Mouse (Mus musculus) heart, embryonic 14.5 days (tissue): ENCODE results near the gene Trpm3. TPM values are rescaled to one million over a fixed set of nuclear protein-coding genes. Genes with fewer than 3 reads are reported as not detected.

Experiments used
- ATAC-seq: fragments of 200-750 bp; cut with Nextera tagmentation; 2 replicates; pipeline ENCODE4 v1.8.0; 2017; ENCODE audit warnings: low read depth, moderate TSS enrichment; ENCODE audit not compliant: insufficient number of reproducible peaks, insufficient read depth, low FRiP score
- H3K27ac ChIP-seq, 2 experiments: fragments of 200-500 bp in 1 of 2; fragments of 300-500 bp in 1 of 2; sonication (generic) in 1 of 2; replicated peaks in 1 of 2; 2 replicates each; pipeline ENCODE4 v1.5.1; 2012 to 2014; ENCODE audit warnings: low read depth in 2 of 2, low read length in 2 of 2, control low read depth in 1 of 2, mild to moderate bottlenecking in 1 of 2, mixed read lengths in 1 of 2; ENCODE audit not compliant: control insufficient read depth in 1 of 2, insufficient read depth in 1 of 2
- H3K27me3 ChIP-seq: fragments of 300-500 bp; sonication (generic); 2 replicates; pipeline ENCODE4 v1.6.1; 2014; ENCODE audit warnings: mild to moderate bottlenecking, low read length, control low read depth; ENCODE audit not compliant: control insufficient read depth, insufficient read depth
- H3K36me3 ChIP-seq: fragments of 300-500 bp; sonication (generic); 2 replicates; pipeline ENCODE4 v1.6.1; 2014; ENCODE audit warnings: mild to moderate bottlenecking, control low read depth, low read length, mixed read lengths; ENCODE audit not compliant: control insufficient read depth, insufficient read depth
- H3K4me1 ChIP-seq, 2 experiments: fragments of 200-500 bp in 1 of 2; fragments of 300-500 bp in 1 of 2; sonication (generic) in 1 of 2; 2 replicates each; pipeline ENCODE4 v1.6.1; 2012 to 2014; ENCODE audit warnings: low read length in 2 of 2, control low read depth in 1 of 2, mixed read lengths in 1 of 2; ENCODE audit not compliant: control insufficient read depth in 2 of 2, insufficient read depth in 2 of 2
- H3K4me2 ChIP-seq: fragments of 300-500 bp; sonication (generic); 2 replicates; pipeline ENCODE4 v1.6.1; 2014; ENCODE audit warnings: mild to moderate bottlenecking, low read length
- H3K4me3 ChIP-seq, 2 experiments: fragments of 200-500 bp in 1 of 2; fragments of 300-500 bp in 1 of 2; sonication (generic) in 1 of 2; 2 replicates each; pipeline ENCODE4 v1.5.1; 2012 to 2014; ENCODE audit warnings: low read length in 2 of 2, mild to moderate bottlenecking in 2 of 2, control low read depth in 1 of 2, low read depth in 1 of 2, moderate library complexity in 1 of 2; ENCODE audit not compliant: control insufficient read depth in 1 of 2, insufficient read depth in 1 of 2
- H3K9ac ChIP-seq: fragments of 300-500 bp; sonication (generic); 2 replicates; pipeline ENCODE4 v1.6.1; 2014; ENCODE audit warnings: mild to moderate bottlenecking, low read length
- H3K9me3 ChIP-seq: fragments of 300-500 bp; sonication (generic); 2 replicates; pipeline ENCODE4 v1.6.1; 2016; ENCODE audit warnings: low read length, control low read depth; ENCODE audit not compliant: control insufficient read depth
- WGBS: fragments of 180-500 bp; shearing (Covaris S2); extraction: QIAGEN DNeasy Blood & Tissue Kit; methylation state at CpG from one replicate; pipeline ENCODE4 v1.1.7; 2014; 5-methylcytosine and 5-hydroxymethylcytosine counted together
- polyA plus RNA-seq: library from polyadenylated mRNA; unstranded; fragments of >200 nt; fragmentation: Nextera tagmentation; extraction: Ambion mirVana; gene quantifications from 2 replicates; pipeline ENCODE4 v1.2.1, GENCODE M21; 2014

The Trpm3 gene
- polyA plus RNA-seq, 1 experiment from 2014 or later, result 1.2 TPM

GRCm38 (mm10) chr19:22582120-22582745 lies 443.4 kb downstream of the Trpm3 start:
- H3K9ac ChIP-seq, result no peak overlapping the region

GRCm38 (mm10) chr19:22594492-22594891 lies 455.6 kb downstream of the Trpm3 start:
- H3K4me3 ChIP-seq, result no peak overlapping the region
- no peak overlapping the region for H3K4me2 ChIP-seq
- H3K9me3 ChIP-seq, result no peaks in the 10 kb centered on the region
- no peaks in the 10 kb centered on the region for H3K27me3 ChIP-seq
- WGBS, result 86% methylated on average over 3 of the region's 3 CpGs
- no peak overlapping the region for H3K9ac ChIP-seq
- no peak overlapping the region for H3K27ac ChIP-seq
- no peak for ATAC-seq
- peaks cover 3 to 12% of the 10 kb centered on the region in 2 experiments; a peak in 3 of 4 replicates for H3K4me1 ChIP-seq
- no peaks in the 10 kb centered on the region for H3K36me3 ChIP-seq

More at GRCm38 (mm10) chr19:22582120-22582745, 443.4 kb downstream of the Trpm3 start:
- Histone ChIP-seq H3K4me1 (no peaks in the 10 kb centered on the region), H3K9me3 (no peaks in the 10 kb centered on the region), H3K27me3 (no peaks in the 10 kb centered on the region), H3K27ac (no peak overlapping the region), H3K4me2 (no peak overlapping the region), H3K36me3 (no peaks in the 10 kb centered on the region), H3K4me3 (no peak overlapping the region)
- no peak for ATAC-seq
- WGBS, result 78% methylated on average over 4 of the region's 4 CpGs

- no peak for ATAC-seq
- no peak overlapping the region for H3K27ac ChIP-seq
- no peak overlapping the region for H3K9ac ChIP-seq
- H3K4me2 ChIP-seq, result no peak overlapping the region
- WGBS, result 49% methylated on average over 2 of the region's 2 CpGs
- H3K4me1 ChIP-seq, result peaks cover 3 to 8% of the 10 kb centered on the region in 2 experiments; a peak in 2 of 4 replicates
- H3K9me3 ChIP-seq, result no peaks in the 10 kb centered on the region
- no peaks in the 10 kb centered on the region for H3K36me3 ChIP-seq
- no peak overlapping the region for H3K4me3 ChIP-seq
- no peaks in the 10 kb centered on the region for H3K27me3 ChIP-seq
These were observed 456.4 kb downstream of the Trpm3 start for GRCm38 (mm10) chr19:22595246-22595645.

GRCm38 (mm10) chr19:22596715-22597114 lies 457.9 kb downstream of the Trpm3 start:
- Histone ChIP-seq H3K4me3 (no peak overlapping the region), H3K9ac (no peak overlapping the region), H3K27ac (no peak overlapping the region), H3K4me2 (no peak overlapping the region), H3K9me3 (no peaks in the 10 kb centered on the region), H3K4me1 (peaks cover 3 to 8% of the 10 kb centered on the region in 2 experiments; a peak in 2 of 4 replicates), H3K27me3 (no peaks in the 10 kb centered on the region), H3K36me3 (no peaks in the 10 kb centered on the region)
- WGBS, result 14% methylated on average over 3 of the region's 3 CpGs
- no peak for ATAC-seq

GRCm38 (mm10) chr19:22604322-22604721 lies 465.5 kb downstream of the Trpm3 start:
- H3K4me1 ChIP-seq, result no peaks in the 10 kb centered on the region
- no peaks in the 10 kb centered on the region for H3K27me3 ChIP-seq
- no peaks in the 10 kb centered on the region for H3K9me3 ChIP-seq
- WGBS, result 27% methylated on average over 4 of the region's 4 CpGs
- no peak overlapping the region for H3K4me3 ChIP-seq
- no peaks in the 10 kb centered on the region for H3K36me3 ChIP-seq
- ATAC-seq, result no peak
- no peak overlapping the region for H3K4me2 ChIP-seq
- H3K9ac ChIP-seq, result no peak overlapping the region
- H3K27ac ChIP-seq, result no peak overlapping the region

GRCm38 (mm10) chr19:22607985-22608684 lies 469.3 kb downstream of the Trpm3 start:
- Histone ChIP-seq H3K27me3 (no peaks in the 10 kb centered on the region), H3K27ac (no peak overlapping the region), H3K36me3 (no peaks in the 10 kb centered on the region), H3K9ac (no peak overlapping the region), H3K4me1 (no peaks in the 10 kb centered on the region), H3K4me2 (no peak overlapping the region), H3K4me3 (no peak overlapping the region), H3K9me3 (no peaks in the 10 kb centered on the region)
- WGBS, result 71% methylated on average over 5 of the region's 5 CpGs
- no peak for ATAC-seq

- no peak overlapping the region for H3K4me2 ChIP-seq
- no peaks in the 10 kb centered on the region for H3K4me1 ChIP-seq
- no peaks in the 10 kb centered on the region for H3K9me3 ChIP-seq
- ATAC-seq, result no peak
- H3K36me3 ChIP-seq, result no peaks in the 10 kb centered on the region
- no peak overlapping the region for H3K27ac ChIP-seq
- H3K4me3 ChIP-seq, result no peak overlapping the region
- H3K27me3 ChIP-seq, result no peaks in the 10 kb centered on the region
- WGBS, result 86% methylated on average over 2 of the region's 2 CpGs
- no peak overlapping the region for H3K9ac ChIP-seq
These were observed 472.8 kb downstream of the Trpm3 start for GRCm38 (mm10) chr19:22611621-22612020.
